Mouse (Mus musculus) liver, embryonic 11.5 days (tissue): ENCODE results near the gene Ptger4. TPM values are rescaled to one million over a fixed set of nuclear protein-coding genes. Genes with fewer than 3 reads are reported as not detected.

Experiments
- ATAC-seq: fragments of 200-750 bp; cut with Nextera tagmentation; replicated peaks from 2 replicates; pipeline ENCODE4 v1.8.0; 2017; ENCODE audit warnings: moderate number of reproducible peaks, mild to moderate bottlenecking, moderate TSS enrichment, moderate library complexity; ENCODE audit not compliant: low FRiP score
- DNase-seq: peaks from one replicate; pipeline ENCODE4 v3.0.0-alpha.2; 2017; ENCODE audit warnings: low spot score
- H3K27ac ChIP-seq: fragments of 300-500 bp; sonication (generic); 2 replicates; pipeline ENCODE4 v1.5.1; 2014; ENCODE audit warnings: mild to moderate bottlenecking, low read depth, low read length, control low read depth
- H3K27me3 ChIP-seq: fragments of 300-500 bp; sonication (generic); replicated peaks from 2 replicates; pipeline ENCODE4 v1.6.1; 2014; ENCODE audit warnings: low read length, mixed read lengths; ENCODE audit not compliant: control insufficient read depth, insufficient read depth
- H3K36me3 ChIP-seq: fragments of 300-500 bp; sonication (generic); 2 replicates; pipeline ENCODE4 v1.6.1; 2014; ENCODE audit warnings: mild to moderate bottlenecking, low read length, moderate library complexity, mixed read lengths; ENCODE audit not compliant: control insufficient read depth, insufficient read depth
- H3K4me1 ChIP-seq: fragments of 300-500 bp; sonication (generic); replicated peaks from 2 replicates; pipeline ENCODE4 v1.6.1; 2014; ENCODE audit warnings: low read length, mixed read lengths; ENCODE audit not compliant: control insufficient read depth, insufficient read depth
- H3K4me2 ChIP-seq: fragments of 300-500 bp; sonication (generic); 2 replicates; pipeline ENCODE4 v1.6.1; 2014; ENCODE audit warnings: mild to moderate bottlenecking, control low read depth, moderate library complexity
- H3K4me3 ChIP-seq: fragments of 300-500 bp; sonication (generic); 2 replicates; pipeline ENCODE4 v1.5.1; 2014; ENCODE audit warnings: low read depth, low read length, control low read depth
- H3K9ac ChIP-seq: fragments of 300-500 bp; sonication (generic); 2 replicates; pipeline ENCODE4 v1.6.1; 2014; ENCODE audit warnings: low read depth, low read length, control low read depth
- H3K9me3 ChIP-seq: fragments of 300-500 bp; sonication (generic); 2 replicates; pipeline ENCODE4 v1.6.1; 2016; ENCODE audit warnings: low read length, inconsistent platforms, mixed read lengths; ENCODE audit not compliant: control insufficient read depth
- WGBS: fragments of 180-500 bp; shearing (Covaris S2); extraction: QIAGEN DNeasy Blood & Tissue Kit; methylation state at CpG from one replicate; pipeline ENCODE4 v1.1.7; 2014; 5-methylcytosine and 5-hydroxymethylcytosine counted together
- polyA plus RNA-seq: library from polyadenylated mRNA; unstranded; fragments of >200 nt; fragmentation: Nextera tagmentation; extraction: Ambion mirVana; gene quantifications from 2 replicates; pipeline ENCODE4 v1.2.1, GENCODE M21; 2014

Gene Ptger4
- polyA plus RNA-seq, 1 experiment from 2014 or later: 5.8 TPM

GRCm38 (mm10) chr15:5262874-5263504 is 19.0 kb upstream of the Ptger4 start:
- WGBS: 79% methylated on average over 10 of the region's 10 CpGs
- ATAC-seq (no peak), DNase-seq (no peak)
- Histone ChIP-seq H3K27me3 (no peaks in the 10 kb centered on the region), H3K36me3 (no peaks in the 10 kb centered on the region), H3K27ac (no peak overlapping the region), H3K4me3 (no peak overlapping the region), H3K4me2 (no peak overlapping the region), H3K4me1 (no peaks in the 10 kb centered on the region), H3K9ac (no peak overlapping the region), H3K9me3 (0 out of 2 replicates have a peak, but pooled peaks cover 2% of the 10 kb centered on the region)

GRCm38 (mm10) chr15:5262095-5262667 is 18.2 kb upstream of the Ptger4 start:
- Histone ChIP-seq H3K4me3 (no peak overlapping the region), H3K4me2 (no peak overlapping the region), H3K4me1 (no peaks in the 10 kb centered on the region), H3K9me3 (0 out of 2 replicates have a peak, but pooled peaks cover 2% of the 10 kb centered on the region), H3K27me3 (no peaks in the 10 kb centered on the region), H3K9ac (no peak overlapping the region), H3K27ac (no peak overlapping the region), H3K36me3 (no peaks in the 10 kb centered on the region)
- DNase-seq (no peak), ATAC-seq (no peak)
- WGBS: 86% methylated on average over 13 of the region's 13 CpGs

- no peak for DNase-seq
- Histone ChIP-seq H3K27me3 (no peaks in the 10 kb centered on the region), H3K27ac (no peak overlapping the region), H3K4me2 (no peak overlapping the region), H3K9ac (no peak overlapping the region), H3K4me3 (no peak overlapping the region), H3K9me3 (0 out of 2 replicates have a peak, but pooled peaks cover 2% of the 10 kb centered on the region), H3K4me1 (no peaks in the 10 kb centered on the region), H3K36me3 (no peaks in the 10 kb centered on the region)
- WGBS: 40% methylated on average over 3 of the region's 3 CpGs
- peak; percentile 98 for ATAC-seq
Measured at GRCm38 (mm10) chr15:5261004-5261403, 17.0 kb upstream of the Ptger4 start.

- no peaks in the 10 kb centered on the region for H3K36me3 ChIP-seq
- WGBS: 69% methylated on average over 5 of the region's 5 CpGs
- no peak overlapping the region for H3K27ac ChIP-seq
- H3K4me3 ChIP-seq: no peak overlapping the region
- H3K9ac ChIP-seq: no peak overlapping the region
- DNase-seq (no peak), ATAC-seq (no peak)
- H3K27me3 ChIP-seq: no peaks in the 10 kb centered on the region
- 0 out of 2 replicates have a peak, but pooled peaks cover 2% of the 10 kb centered on the region for H3K9me3 ChIP-seq
- no peak overlapping the region for H3K4me2 ChIP-seq
- no peaks in the 10 kb centered on the region for H3K4me1 ChIP-seq
Measured at GRCm38 (mm10) chr15:5260183-5260582, 16.2 kb upstream of the Ptger4 start.

GRCm38 (mm10) chr15:5250182-5250581 is 6.2 kb upstream of the Ptger4 start:
- Histone ChIP-seq H3K36me3 (no peaks in the 10 kb centered on the region), H3K27me3 (no peaks in the 10 kb centered on the region), H3K4me2 (no peak overlapping the region), H3K9me3 (no peaks in the 10 kb centered on the region), H3K4me1 (no peaks in the 10 kb centered on the region), H3K27ac (no peak overlapping the region), H3K4me3 (no peak overlapping the region), H3K9ac (no peak overlapping the region)
- WGBS: 72% methylated on average over 4 of the region's 4 CpGs
- DNase-seq: no peak
- no peak for ATAC-seq

GRCm38 (mm10) chr15:5243036-5243958 is 690 bp downstream of the Ptger4 start:
- WGBS: 5% methylated on average over 40 of the region's 40 CpGs
- Histone ChIP-seq H3K9ac (peak overlapping the region; percentile 61), H3K4me3 (peak overlapping the region; percentile 73), H3K27ac (no peak overlapping the region), H3K27me3 (peaks cover 22% of the 10 kb centered on the region), H3K4me2 (peak overlapping the region; percentile 100), H3K36me3 (no peaks in the 10 kb centered on the region), H3K9me3 (no peaks in the 10 kb centered on the region), H3K4me1 (peaks cover 22% of the 10 kb centered on the region)
- DNase-seq (peak; percentile 43), ATAC-seq (0 out of 2 replicates have a peak, but pooled peaks have one; percentile 0)

- WGBS: 2% methylated on average over 61 of the region's 61 CpGs
- Histone ChIP-seq H3K4me1 (peaks cover 29% of the 10 kb centered on the region), H3K36me3 (no peaks in the 10 kb centered on the region), H3K4me3 (peak overlapping the region; percentile 73), H3K9ac (peak overlapping the region; percentile 61), H3K27ac (peak overlapping the region; percentile 19; the same call in 1 of the 2 replicates), H3K27me3 (peaks cover 22% of the 10 kb centered on the region), H3K9me3 (no peaks in the 10 kb centered on the region), H3K4me2 (peak overlapping the region; percentile 100)
- DNase-seq (peak; percentile 43), ATAC-seq (peak; percentile 29)
Measured at GRCm38 (mm10) chr15:5242241-5243035, 1.5 kb downstream of the Ptger4 start.
